Mouse (Mus musculus) layer of hippocampus, adult 9-11 months (tissue): ENCODE measurements around the gene Nudt5.
A peak's percentile ranks its signal among the peaks of the same experiment; 100 is the strongest.
"Not testable (repeated sequence)": the region's sequence is repeated elsewhere in the genome, so short reads cannot be mapped to it uniquely, and the experiment has no call there.

Experiments
- DNase-seq: peaks from one replicate; pipeline ENCODE4 v3.0.0; 2022

Nudt5 gene

GRCm38 (mm10) chr2:5844873-5845631 lies at the start of gene Nudt5, which contains the start of gene Cdc123:
Gene Nudt5 (plus strand): TSS chr2:5845019.
Gene Cdc123 (minus strand): TSS chr2:5845164.
- DNase-seq, result peak; percentile 92

DNA sequence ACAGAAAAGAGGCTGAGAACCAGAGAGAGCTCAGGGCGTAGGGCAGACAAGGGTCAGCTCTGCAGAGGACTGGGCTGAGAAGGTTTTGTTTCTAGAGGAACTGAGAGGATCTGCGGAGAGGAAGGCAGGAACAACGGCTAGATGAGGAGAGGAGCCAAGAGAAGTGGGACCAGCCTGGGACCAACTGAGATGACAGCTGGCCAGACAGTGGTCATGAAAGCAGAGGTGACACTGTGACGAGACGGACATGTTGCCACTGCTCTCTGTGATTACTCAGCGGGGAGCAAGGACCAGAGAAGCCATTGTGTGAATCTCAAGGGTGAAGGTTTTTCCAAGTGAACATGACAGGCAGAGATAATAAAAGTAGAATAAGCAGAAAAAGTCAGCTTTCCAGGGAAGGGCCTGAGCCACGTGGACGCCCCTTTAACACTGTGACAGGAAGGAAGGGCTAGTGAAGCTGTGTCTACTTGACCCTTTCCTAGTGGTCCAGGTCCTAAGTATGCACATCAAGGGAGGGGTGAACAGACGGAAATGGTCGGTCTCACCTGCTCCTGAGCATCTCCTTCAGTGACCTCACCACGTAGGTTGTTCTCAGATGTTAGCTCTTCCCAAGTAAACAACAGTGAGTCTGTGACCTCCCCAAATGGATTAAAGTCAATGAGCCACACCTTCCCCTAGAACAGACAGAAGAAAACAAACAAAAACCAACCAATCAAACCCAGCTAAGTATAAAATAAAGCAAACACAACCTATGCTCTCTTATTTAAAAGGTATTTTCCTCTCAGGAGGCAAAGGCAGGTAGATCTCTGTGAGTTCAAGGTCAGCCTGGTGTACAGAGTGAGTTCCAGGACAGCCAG lies 46.8 kb upstream of the Nudt5 start:
- no peak for DNase-seq

GRCm38 (mm10) chr2:5801182-5801640 lies 43.6 kb upstream of the Nudt5 start:
- no peak for DNase-seq

- DNase-seq, result no peak
Measured at GRCm38 (mm10) chr2:5801927-5802590, 42.8 kb upstream of the Nudt5 start.

- DNase-seq, result peak; percentile 25
Measured at GRCm38 (mm10) chr2:5804440-5805045, 40.3 kb upstream of the Nudt5 start.

- DNase-seq, result no peak
Measured at GRCm38 (mm10) chr2:5805228-5805627, 39.6 kb upstream of the Nudt5 start.

DNA sequence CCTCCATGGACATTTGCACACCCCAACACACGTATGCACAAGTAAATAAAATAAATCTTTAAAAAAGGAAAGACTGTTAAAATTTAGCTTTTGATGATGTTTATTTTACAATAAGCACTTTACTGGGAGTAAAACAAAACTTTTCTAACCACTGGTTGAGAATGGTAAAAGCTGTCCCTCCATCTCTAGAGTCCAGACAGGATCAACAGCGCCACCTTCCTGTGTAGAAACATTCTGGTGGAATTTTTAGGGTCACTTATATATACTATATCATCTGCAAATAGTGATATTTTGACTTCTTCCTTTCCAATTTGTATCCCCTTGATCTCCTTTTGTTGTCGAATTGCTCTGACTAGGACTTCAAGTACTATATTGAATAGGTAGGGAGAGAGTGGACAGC lies 38.6 kb upstream of the Nudt5 start:
- not testable (repeated sequence) for DNase-seq

DNA sequence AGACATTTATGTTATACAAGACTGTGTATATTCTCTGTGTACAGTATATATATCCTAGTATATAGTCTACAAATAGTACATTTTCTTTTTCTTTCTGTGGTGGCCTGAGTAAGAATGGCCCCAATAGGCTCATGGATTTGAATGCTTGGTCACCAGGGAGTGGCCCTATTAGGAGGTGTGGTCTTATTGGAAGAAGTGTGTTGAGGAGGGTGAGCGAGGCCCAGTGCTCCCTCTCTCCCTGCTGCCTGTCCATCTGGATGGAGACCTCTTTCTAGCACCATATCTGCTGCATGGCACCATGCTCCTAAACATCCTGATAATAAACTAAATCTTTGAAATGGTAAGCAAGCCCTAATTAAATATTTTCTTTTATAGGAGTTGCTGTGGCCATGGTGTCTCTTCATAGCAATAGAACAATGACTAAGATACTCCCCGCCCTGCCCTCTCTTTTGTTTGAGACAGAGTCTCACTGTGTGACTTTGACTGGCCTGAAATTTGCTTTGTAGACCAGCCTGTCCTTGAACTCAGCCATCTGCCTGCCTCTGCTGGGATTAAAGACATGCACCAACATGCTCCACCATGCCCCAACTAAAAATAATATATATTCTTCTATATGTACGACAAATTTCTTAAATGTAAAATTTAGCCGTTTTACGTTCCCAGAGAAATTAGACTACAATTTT lies 34.6 kb upstream of the Nudt5 start:
- DNase-seq, result no peak

- no peak for DNase-seq
Measured at GRCm38 (mm10) chr2:5811235-5811782, 33.5 kb upstream of the Nudt5 start.

DNA sequence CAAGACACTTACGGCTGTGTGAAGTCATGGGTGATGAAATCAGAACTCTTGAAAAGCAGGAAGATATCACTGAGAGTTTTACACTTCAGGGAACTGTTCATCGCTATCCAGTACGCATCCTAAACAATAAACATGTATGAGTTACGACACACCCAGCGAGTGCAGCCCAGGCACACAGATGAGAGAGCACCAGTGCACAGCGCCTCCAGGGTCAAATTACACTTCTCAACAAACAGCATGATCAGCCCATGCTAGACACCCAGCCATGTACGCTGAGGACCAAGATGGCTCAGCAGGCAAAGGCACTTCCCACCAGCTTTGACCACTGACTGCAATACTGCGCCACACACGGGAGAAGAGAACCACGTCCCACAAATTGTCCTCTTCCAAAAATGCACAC lies 23.6 kb upstream of the Nudt5 start:
- DNase-seq, result no peak

DNA sequence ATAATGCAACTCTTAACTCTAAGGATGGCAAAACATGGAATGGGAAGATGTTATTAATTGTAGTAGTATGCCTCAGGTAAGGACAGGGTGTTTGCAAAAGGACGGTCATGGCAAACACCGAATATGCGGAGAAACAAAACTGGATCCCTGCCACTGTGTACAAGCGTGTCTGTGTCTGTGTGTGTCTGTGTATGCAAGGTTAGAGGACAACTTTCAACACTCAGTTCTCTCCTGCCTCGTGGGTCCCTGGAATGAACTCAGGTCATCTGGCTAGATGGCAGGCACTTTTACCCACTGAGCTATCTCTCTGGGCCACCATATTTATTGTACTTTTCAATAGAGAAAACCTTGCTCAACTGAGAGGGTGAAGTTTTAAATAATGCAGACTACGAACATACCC lies 22.4 kb upstream of the Nudt5 start:
- no peak for DNase-seq

DNA sequence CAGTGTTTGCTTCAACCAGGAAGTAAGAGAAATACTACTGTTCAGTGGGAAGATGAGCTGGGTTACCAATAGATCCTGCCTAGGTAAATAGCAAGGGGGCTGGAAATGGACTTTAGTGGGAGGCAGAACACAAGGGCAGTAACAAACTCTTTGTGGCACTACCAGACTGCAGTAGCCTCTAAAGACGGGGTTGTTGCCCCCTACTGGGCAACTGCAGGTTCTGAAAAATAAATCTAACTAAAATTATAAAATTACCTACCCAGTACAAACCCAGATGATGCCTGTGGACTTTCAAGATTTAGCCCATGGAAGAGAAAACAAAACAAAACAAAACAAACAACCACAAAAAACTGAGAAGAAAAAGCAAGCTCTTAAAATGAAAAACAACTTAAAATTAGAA lies 20.6 kb upstream of the Nudt5 start:
- DNase-seq, result no peak

GRCm38 (mm10) chr2:5824685-5825084 lies 20.1 kb upstream of the Nudt5 start:
- DNase-seq, result no peak

DNA sequence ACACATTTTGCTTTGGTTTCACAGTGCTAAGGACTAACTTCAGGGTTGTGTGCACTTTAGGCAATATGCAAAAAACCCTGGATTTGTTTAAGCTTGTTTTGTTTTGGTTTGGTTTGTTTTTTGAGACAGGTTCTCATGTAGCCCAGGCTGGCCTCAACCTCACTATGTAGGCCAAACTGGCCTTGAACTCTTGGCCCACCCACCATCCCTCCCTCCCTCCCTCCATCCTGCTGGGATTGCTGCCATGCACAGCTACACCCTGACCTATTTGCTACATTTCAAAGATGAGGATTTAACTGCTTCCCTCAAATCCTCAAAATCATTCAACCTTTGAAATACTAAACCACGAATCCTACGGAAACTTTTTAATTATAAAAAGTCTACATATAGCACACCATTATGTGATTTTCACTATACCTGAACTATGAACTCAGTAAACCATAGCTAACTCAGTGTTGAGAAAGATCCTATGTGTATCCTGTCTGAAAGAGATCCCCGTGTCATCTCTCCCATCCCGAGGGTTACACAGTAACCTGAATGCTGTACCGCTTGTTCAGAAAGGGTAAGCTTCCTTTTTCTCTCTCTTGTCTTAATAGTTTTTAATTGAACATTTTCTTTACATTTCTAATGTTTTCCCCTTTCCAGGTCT lies 19.4 kb upstream of the Nudt5 start:
- DNase-seq, result no peak

- DNase-seq, result no peak
Measured at GRCm38 (mm10) chr2:5840815-5841214, 4.0 kb upstream of the Nudt5 start.

DNA sequence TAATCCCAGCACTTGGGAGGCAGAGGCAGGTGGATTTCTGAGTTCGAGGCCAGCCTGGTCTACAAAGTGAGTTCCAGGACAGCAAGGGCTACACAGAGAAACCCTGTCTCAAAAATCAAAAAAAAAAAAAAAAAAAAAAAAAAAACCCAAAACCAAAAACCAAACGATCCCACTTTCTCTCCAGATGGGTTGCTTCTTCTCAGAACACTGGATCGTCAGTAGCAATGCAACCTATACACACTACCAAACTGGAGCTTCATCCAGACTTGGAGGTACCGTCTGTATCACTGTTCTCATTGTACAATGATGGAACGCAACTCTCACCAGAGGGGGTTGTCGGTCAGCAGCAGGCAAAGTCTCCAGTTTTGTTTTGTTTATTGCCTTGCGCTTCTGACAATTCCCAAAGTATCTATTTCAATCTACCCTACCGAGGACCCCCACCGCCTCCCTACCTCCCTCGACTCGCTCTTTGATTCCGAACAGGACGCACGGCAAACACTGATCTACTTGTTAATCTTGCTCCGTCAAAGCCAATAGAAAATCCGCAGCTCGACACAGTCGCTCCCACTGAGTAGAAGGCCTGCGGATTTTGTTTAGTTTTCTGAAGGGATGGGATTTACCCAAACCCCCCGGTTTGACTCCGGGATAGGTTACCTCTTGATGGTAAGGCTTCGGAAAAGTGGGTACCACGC lies 492 bp upstream of the Nudt5 start:
- DNase-seq, result no peak

GRCm38 (mm10) chr2:5845826-5846225 lies 1.0 kb downstream of the Nudt5 start:
- no peak for DNase-seq

DNA sequence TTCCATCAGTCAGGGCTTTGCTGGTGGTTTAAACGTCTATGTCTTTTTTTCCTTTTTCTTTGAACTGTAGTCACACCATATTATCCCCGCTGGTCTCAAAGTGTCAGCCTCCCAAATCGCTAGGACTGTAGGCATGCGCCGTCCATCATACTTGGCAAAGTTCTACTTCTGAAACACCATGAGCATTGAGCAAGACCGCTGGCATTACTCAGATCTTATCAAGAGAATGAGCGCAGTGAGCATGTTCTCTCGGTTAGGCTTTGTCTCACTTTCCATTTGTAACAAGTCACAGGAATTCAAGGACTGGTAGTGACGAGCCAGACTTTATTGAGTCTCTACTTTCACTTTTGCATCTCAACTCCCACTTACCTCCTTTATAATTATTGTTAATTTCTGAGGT lies 6.3 kb downstream of the Nudt5 start:
- DNase-seq, result no peak

DNA sequence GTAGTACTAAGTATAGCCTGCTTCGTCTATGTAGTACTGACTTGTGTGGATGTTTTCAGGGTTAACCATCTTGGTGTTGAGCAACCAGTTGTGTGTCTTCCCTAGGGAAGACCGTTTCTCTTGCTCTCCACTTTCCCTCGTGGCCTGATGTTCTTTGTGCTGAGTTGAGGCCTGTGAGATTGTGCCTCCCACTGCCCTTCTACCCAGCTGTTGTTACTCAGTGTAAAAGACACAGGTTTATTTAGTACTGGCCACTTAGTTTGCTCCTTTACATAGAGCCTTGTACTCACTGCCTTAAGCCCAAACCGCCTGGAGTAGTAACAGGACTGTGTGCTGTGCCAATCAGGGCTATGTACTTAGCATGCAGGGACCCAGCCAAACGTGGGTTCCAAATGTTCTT lies 7.0 kb downstream of the Nudt5 start:
- no peak for DNase-seq

- no peak for DNase-seq
Measured at GRCm38 (mm10) chr2:5862834-5863233, 18.0 kb downstream of the Nudt5 start, which contains the start of gene Gm13199. Gene Gm13199 (minus strand): TSS chr2:5862934.

DNA sequence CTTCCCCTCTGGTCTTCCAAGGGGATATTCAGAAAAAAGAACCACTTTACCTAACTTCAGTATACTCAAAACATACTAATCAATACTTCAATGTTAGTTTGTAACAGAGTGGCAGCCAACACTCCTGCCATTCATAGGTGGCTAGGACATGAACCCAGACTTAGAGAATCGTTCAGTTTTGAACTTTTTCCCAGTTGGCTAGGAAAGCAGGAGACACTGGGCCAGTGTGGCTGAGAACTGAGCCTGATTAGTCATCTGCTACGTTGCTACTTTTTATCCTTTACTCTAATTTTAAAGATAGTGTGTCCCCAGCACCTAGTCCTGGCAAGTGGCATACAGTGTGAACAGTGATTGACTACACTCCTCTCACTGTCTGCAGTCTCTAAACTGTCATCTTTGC lies 22.9 kb downstream of the Nudt5 start:
- DNase-seq, result no peak
